ENCODE assay signal across 11 mouse cellular contexts in the genomic region with DNA sequence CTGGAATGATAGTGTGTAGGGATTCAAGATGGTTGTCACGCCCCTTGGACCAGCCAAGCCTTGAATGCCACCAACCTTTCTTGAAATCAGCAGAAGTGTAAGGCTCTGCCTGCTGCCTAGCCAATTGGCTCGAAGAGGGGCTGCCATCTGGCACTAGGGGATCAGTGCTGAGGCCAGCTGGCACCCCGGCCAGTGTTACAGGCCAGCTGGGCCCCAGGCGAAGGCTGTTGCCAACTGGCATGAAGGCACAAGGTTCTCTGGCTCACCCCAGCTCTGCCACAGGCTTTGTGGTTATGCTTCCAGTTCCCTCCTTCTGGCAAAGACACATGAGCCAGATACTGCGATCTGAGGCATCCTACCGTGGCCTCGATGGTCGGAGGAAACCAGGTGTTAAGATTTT. TPM values are rescaled to one million over a fixed set of nuclear protein-coding genes. Genes with fewer than 3 reads are reported as not detected.
DNase-seq lines count a peak whose midpoint lies in the region; ATAC-seq and TF ChIP-seq lines count a peak whose summit lies in the region.
"Had no signal": no experiment of that assay in that cellular context is flagged by ENCODE, and none has a peak within 500 bp of the region (broad histone marks: within the 10 kb centered on the region; RNA-seq: fewer than 3 reads in every experiment).

No protein-coding gene starts in this region.

- TF ChIP-seq CTCF in cerebellum, adult 2 months (IDR thresholded peaks at IDR 0.05; ENCODE audit: borderline replicate concordance, insufficient read depth, low read depth, low read length), result no peak

- H3K4me1 ChIP-seq in kidney, embryonic 14.5 days (ENCODE audit: control insufficient read depth, insufficient read depth, low read length), result no peaks in the 10 kb centered on the region
- peaks cover 15% of the 10 kb centered on the region for H3K4me1 ChIP-seq in cerebellum, adult 2 months (ENCODE audit: control insufficient read depth, insufficient read depth, low read length)
- H3K4me1 ChIP-seq: lung, embryonic 15.5 days had no signal

- no peak overlapping the region for H3K4me3 ChIP-seq in kidney, embryonic 14.5 days (ENCODE audit: low read length)
- no peak overlapping the region for H3K4me3 ChIP-seq in cerebellum, adult 2 months (replicated peaks; ENCODE audit: insufficient read depth, low read depth, low read length)
- H3K4me3 ChIP-seq: lung, embryonic 15.5 days had no signal

- H3K9ac ChIP-seq in kidney, embryonic 14.5 days (ENCODE audit: low read depth, low read length), result no peak overlapping the region
- H3K9ac ChIP-seq: lung, embryonic 15.5 days had no signal

- no peaks in the 10 kb centered on the region for H3K36me3 ChIP-seq in kidney, embryonic 14.5 days (ENCODE audit: control insufficient read depth, insufficient read depth, low read length)
- H3K36me3 ChIP-seq: lung, embryonic 15.5 days had no signal

- 84% methylated on average over 8 of the region's 8 CpGs for WGBS in kidney, embryonic 14.5 days
- WGBS in cerebellum, adult 2 months, result 7% methylated on average over 8 of the region's 8 CpGs

- no peak for ATAC-seq in kidney, embryonic 14.5 days (ENCODE audit: low FRiP score, low TSS enrichment)
- ATAC-seq in activated CD4-positive, CD25-positive, alpha-beta regulatory T cell, adult 4 months, result no peak
- ATAC-seq: Patski had no signal

- H3K27ac ChIP-seq in kidney, embryonic 14.5 days (ENCODE audit: low read depth, low read length), result no peak overlapping the region
- no peak overlapping the region for H3K27ac ChIP-seq in cerebellum, adult 2 months (ENCODE audit: insufficient read depth, low read length)
- H3K27ac ChIP-seq: lung, embryonic 15.5 days had no signal

- H3K4me2 ChIP-seq in kidney, embryonic 14.5 days (replicated peaks; ENCODE audit: low read depth, low read length), result no peak overlapping the region
- H3K4me2 ChIP-seq: lung, embryonic 15.5 days had no signal

- peak; percentile 19 for DNase-seq in kidney, adult 9 months
- DNase-seq in cerebellum, adult 2 months, result peak; percentile 97 to 98
- DNase-seq in gastrocnemius, postnatal 4 days (ENCODE audit: low spot score in 2 of 2), result peak; percentile 32 to 71
- peak; percentile 44 to 74 for DNase-seq in left cerebral cortex, adult 8-10 months (ENCODE audit: low spot score in 2 of 2)
- DNase-seq in thymus, postnatal 36 days, result no peak
- DNase-seq in spleen, postnatal 10 days (ENCODE audit: low spot score in 2 of 2), result no peak

- no peak for TF ChIP-seq POLR2A in cerebellum, adult 2 months (IDR thresholded peaks at IDR 0.05; ENCODE audit: borderline replicate concordance, insufficient read depth, low read length)

- H3K27me3 ChIP-seq in kidney, embryonic 14.5 days (ENCODE audit: control insufficient read depth, insufficient read depth, low read length), result no peaks in the 10 kb centered on the region
- no peaks in the 10 kb centered on the region; the same call in 1 of the 2 replicates for H3K27me3 ChIP-seq in cerebellum, adult 2 months (ENCODE audit: control insufficient read depth, insufficient read depth, low read length)
- H3K27me3 ChIP-seq: lung, embryonic 15.5 days had no signal

- H3K9me3 ChIP-seq in kidney, embryonic 14.5 days (ENCODE audit: control insufficient read depth, low read length), result no peaks in the 10 kb centered on the region
- H3K9me3 ChIP-seq: lung, embryonic 15.5 days had no signal

RNA-seq across cellular contexts. Expression of gene Opalin, which starts 24.5 kb away (rescaled TPM):
- not detected in 2 replicates for polyA plus RNA-seq in kidney, embryonic 14.5 days (2014; fragmentation: Nextera tagmentation; extraction: Ambion mirVana)
- 38.2 and 46.0 TPM in 2 replicates for polyA plus RNA-seq in cerebellum, adult 2 months (2012; rRNA removed)
- not detected for total RNA-seq in gastrocnemius, postnatal 4 days (2021)
- total RNA-seq in left cerebral cortex, adult 8-10 months (2022), result 10 to 100 TPM; 16.9 to 18.5 (median 18.1) TPM
- under 1 TPM in 1 of 2 experiments, not detected in 1; 0.30 TPM for polyA plus RNA-seq in activated CD4-positive, CD25-positive, alpha-beta regulatory T cell, adult 4 months (2017; shearing (Covaris generic))
- polyA plus RNA-seq: lung, embryonic 15.5 days; Patski; testis, adult 2 months had no signal

Comparison
In these comparisons a context has a peak if more than half of its experiments do, and no peak if none do; other contexts are left out.
1. DNase-seq: peak in kidney, adult 9 months (single experiment), cerebellum, adult 2 months (2 of 2), gastrocnemius, postnatal 4 days (2 of 2) and left cerebral cortex, adult 8-10 months (2 of 2); none in thymus, postnatal 36 days (0 of 2) and spleen, postnatal 10 days (0 of 2).
2. RNA of gene Opalin, which starts 24.5 kb away (polyA plus RNA-seq): 38.2 to 46.0 TPM in cerebellum, adult 2 months; 0.30 TPM in activated CD4-positive, CD25-positive, alpha-beta regulatory T cell, adult 4 months and not detected in kidney, embryonic 14.5 days; every median in the first group is over 10 times any median in the second.